Mouse (Mus musculus) gastrocnemius, adult 8-10 months (tissue): Measurements from ENCODE around the gene L1cam. TPM values are rescaled to one million over a fixed set of nuclear protein-coding genes. Genes with fewer than 3 reads are reported as not detected.

Experiments
- total RNA-seq, 4 experiments: library from RNA; stranded (reverse); gene quantifications; 2 replicates each; pipeline ENCODE4 v1.2.4; 2022

Gene L1cam
- total RNA-seq, 4 experiments from 2014 or later = 1.7 to 3.1 (median 2.6) TPM

Other genes with a start within 250 kb of the L1cam start
- gene Pnck, start 236.0 kb downstream of the L1cam start, total RNA-seq = 10 to 100 TPM in 2 of 4 experiments, 1 to 10 TPM in 2; 7.8 to 10.8 (median 10.2) TPM
- 100 to 1,000 TPM in 3 of 4 experiments, 10 to 100 TPM in 1; 95.0 to 131 (median 122) TPM for gene Slc6a8, start 223.0 kb downstream of the L1cam start, total RNA-seq
- 10 to 100 TPM; 51.3 to 65.3 (median 61.4) TPM for gene Bcap31, start 179.9 kb downstream of the L1cam start, total RNA-seq
- 10 to 100 TPM; 16.6 to 20.5 (median 19.7) TPM for gene Abcd1, start 179.5 kb downstream of the L1cam start, total RNA-seq
- gene Plxnb3, start 139.0 kb downstream of the L1cam start, total RNA-seq = under 1 TPM; 0.24 to 0.70 (median 0.39) TPM
- gene Srpk3, start 121.7 kb downstream of the L1cam start, total RNA-seq = 10 to 100 TPM; 30.4 to 34.6 (median 32.5) TPM
- 100 to 1,000 TPM; 347 to 391 (median 361) TPM for gene Idh3g, start 109.2 kb downstream of the L1cam start, total RNA-seq
- gene Ssr4, start 109.1 kb downstream of the L1cam start, total RNA-seq = 10 to 100 TPM; 79.3 to 97.7 (median 86.9) TPM
- 1 to 10 TPM in 1 of 4 experiments, under 1 TPM in 3; 0.44 to 1.0 (median 0.81) TPM for gene Pdzd4, start 71.1 kb downstream of the L1cam start, total RNA-seq
- gene Avpr2, start 4.0 kb downstream of the L1cam start, total RNA-seq = not detected
- 1 to 10 TPM in 1 of 4 experiments, under 1 TPM in 3; 0.22 to 1.1 (median 0.57) TPM for gene Arhgap4, start 25.8 kb upstream of the L1cam start, total RNA-seq
- gene Naa10, start 25.8 kb upstream of the L1cam start, total RNA-seq = 10 to 100 TPM; 46.6 to 61.8 (median 47.7) TPM
- gene Renbp, start 34.7 kb upstream of the L1cam start, total RNA-seq = 1 to 10 TPM in 3 of 4 experiments, under 1 TPM in 1; 0.87 to 2.3 (median 1.5) TPM
- gene Hcfc1, start 70.3 kb upstream of the L1cam start, total RNA-seq = 10 to 100 TPM; 29.8 to 34.0 (median 32.0) TPM
- 10 to 100 TPM; 34.9 to 39.0 (median 37.5) TPM for gene Irak1, start 127.8 kb upstream of the L1cam start, total RNA-seq
- gene Opn1mw, start 231.4 kb upstream of the L1cam start, total RNA-seq = 1 to 10 TPM in 1 of 4 experiments, under 1 TPM in 1, not detected in 2; 0.46 to 1.5 TPM
- 10 to 100 TPM; 27.8 to 32.8 (median 29.0) TPM for gene Mecp2, start 239.3 kb upstream of the L1cam start, total RNA-seq